Mouse (Mus musculus): ENCODE results near the gene Fkbp3. TPM values are rescaled to one million over a fixed set of nuclear protein-coding genes. Genes with fewer than 3 reads are reported as not detected.

Fkbp3 gene
- polyA plus RNA-seq, 2 experiments: 66.5 to 152 TPM

- no peaks in the 10 kb centered on the region for H3K27me3 ChIP-seq (ENCODE audit: control insufficient read depth, insufficient read depth, low read length)
- no peak overlapping the region for H3K4me2 ChIP-seq (ENCODE audit: low read depth)
- H3K36me3 ChIP-seq (replicated peaks; ENCODE audit: control insufficient read depth, insufficient read depth, low read depth): peaks cover 10% of the 10 kb centered on the region; the same call in 1 of the 2 replicates
- no peak overlapping the region for H3K9ac ChIP-seq (replicated peaks)
- H3K27ac ChIP-seq: no peak overlapping the region
- no peak for DNase-seq (ENCODE audit: low read depth in 3 of 3, low spot score in 3 of 3)
- H3K4me1 ChIP-seq (replicated peaks; ENCODE audit: control insufficient read depth in 2 of 2, insufficient read depth in 2 of 2, low read length in 1 of 2): no peaks in the 10 kb centered on the region
- H3K9me3 ChIP-seq (ENCODE audit: control insufficient read depth, low read length): no peaks in the 10 kb centered on the region
- no peak for TF ChIP-seq EP300 (IDR thresholded peaks at IDR 0.05; ENCODE audit: low read depth)
- no peak for TF ChIP-seq CTCF (IDR thresholded peaks at IDR 0.05; ENCODE audit: low read depth)
- 74% methylated on average over 1 of the region's 1 CpGs for WGBS (ENCODE audit: insufficient replicate concordance)
- ATAC-seq (ENCODE audit: insufficient read depth): no peak
- H3K4me3 ChIP-seq (ENCODE audit: insufficient read depth in 1 of 2, low read depth in 2 of 2, low read length in 2 of 2): no peak overlapping the region
Measured at GRCm38 (mm10) chr12:65112811-65113210, 39.0 kb upstream of the Fkbp3 start.

GRCm38 (mm10) chr12:65111503-65111902, 37.7 kb upstream of the Fkbp3 start:
- Histone ChIP-seq H3K36me3 (replicated peaks; ENCODE audit: control insufficient read depth, insufficient read depth, low read depth) (peaks cover 6% of the 10 kb centered on the region), H3K9ac (replicated peaks) (no peak overlapping the region), H3K4me2 (ENCODE audit: low read depth) (no peak overlapping the region), H3K27ac (no peak overlapping the region), H3K9me3 (ENCODE audit: control insufficient read depth, low read length) (no peaks in the 10 kb centered on the region), H3K4me3 (ENCODE audit: insufficient read depth in 1 of 2, low read depth in 2 of 2, low read length in 2 of 2) (no peak overlapping the region), H3K27me3 (ENCODE audit: control insufficient read depth, insufficient read depth, low read length) (no peaks in the 10 kb centered on the region), H3K4me1 (replicated peaks; ENCODE audit: control insufficient read depth in 2 of 2, insufficient read depth in 2 of 2, low read length in 1 of 2) (no peaks in the 10 kb centered on the region)
- 64% methylated on average over 3 of the region's 3 CpGs for WGBS (ENCODE audit: insufficient replicate concordance)
- TF ChIP-seq EP300 (IDR thresholded peaks at IDR 0.05; ENCODE audit: low read depth) (no peak), CTCF (IDR thresholded peaks at IDR 0.05; ENCODE audit: low read depth) (no peak)
- ATAC-seq (ENCODE audit: insufficient read depth) (no peak), DNase-seq (ENCODE audit: low read depth in 3 of 3, low spot score in 3 of 3) (no peak)

- TF ChIP-seq CTCF (IDR thresholded peaks at IDR 0.05; ENCODE audit: low read depth) (no peak), EP300 (IDR thresholded peaks at IDR 0.05; ENCODE audit: low read depth) (no peak)
- no peak overlapping the region for H3K4me3 ChIP-seq (ENCODE audit: insufficient read depth in 1 of 2, low read depth in 2 of 2, low read length in 2 of 2)
- ATAC-seq (ENCODE audit: insufficient read depth): no peak
- peaks cover 15% of the 10 kb centered on the region for H3K36me3 ChIP-seq (replicated peaks; ENCODE audit: control insufficient read depth, insufficient read depth, low read depth)
- no peaks in the 10 kb centered on the region for H3K4me1 ChIP-seq (replicated peaks; ENCODE audit: control insufficient read depth in 2 of 2, insufficient read depth in 2 of 2, low read length in 1 of 2)
- 65% methylated on average over 1 of the region's 1 CpGs for WGBS (ENCODE audit: insufficient replicate concordance)
- no peak overlapping the region for H3K4me2 ChIP-seq (ENCODE audit: low read depth)
- H3K27me3 ChIP-seq (ENCODE audit: control insufficient read depth, insufficient read depth, low read length): no peaks in the 10 kb centered on the region
- no peak for DNase-seq (ENCODE audit: low read depth in 3 of 3, low spot score in 3 of 3)
- no peak overlapping the region for H3K9ac ChIP-seq (replicated peaks)
- H3K9me3 ChIP-seq (ENCODE audit: control insufficient read depth, low read length): no peaks in the 10 kb centered on the region
- no peak overlapping the region for H3K27ac ChIP-seq
Measured at GRCm38 (mm10) chr12:65108746-65109145, 34.9 kb upstream of the Fkbp3 start.

- no peak overlapping the region for H3K27ac ChIP-seq
- DNase-seq (ENCODE audit: low read depth in 3 of 3, low spot score in 3 of 3): no peak
- peak overlapping the region; percentile 24 to 93; a peak in 3 of 4 replicates for H3K4me3 ChIP-seq (ENCODE audit: insufficient read depth in 1 of 2, low read depth in 2 of 2, low read length in 2 of 2)
Measured at GRCm38 (mm10) chr12:65076906-65077305, 3.1 kb upstream of the Fkbp3 start.

GRCm38 (mm10) chr12:65075733-65076310, 2.0 kb upstream of the Fkbp3 start:
- Histone ChIP-seq H3K27ac (peak overlapping the region; percentile 44), H3K9me3 (ENCODE audit: control insufficient read depth, low read length) (no peaks in the 10 kb centered on the region), H3K36me3 (replicated peaks; ENCODE audit: control insufficient read depth, insufficient read depth, low read depth) (no peaks in the 10 kb centered on the region; the same call in none of the 2 replicates), H3K27me3 (ENCODE audit: control insufficient read depth, insufficient read depth, low read length) (no peaks in the 10 kb centered on the region; the same call in 1 of the 2 replicates), H3K9ac (replicated peaks) (peak overlapping the region; percentile 89), H3K4me1 (replicated peaks; ENCODE audit: control insufficient read depth in 2 of 2, insufficient read depth in 2 of 2, low read length in 1 of 2) (peaks cover 16 to 19% of the 10 kb centered on the region in 2 experiments), H3K4me3 (ENCODE audit: insufficient read depth in 1 of 2, low read depth in 2 of 2, low read length in 2 of 2) (peak overlapping the region; percentile 93 to 98), H3K4me2 (ENCODE audit: low read depth) (peak overlapping the region; percentile 72)
- ATAC-seq (ENCODE audit: insufficient read depth): peak; percentile 1; the same call in 1 of the 2 replicates
- TF ChIP-seq CTCF (IDR thresholded peaks at IDR 0.05; ENCODE audit: low read depth) (no peak), EP300 (IDR thresholded peaks at IDR 0.05; ENCODE audit: low read depth) (no peak)
- WGBS (ENCODE audit: insufficient replicate concordance): under 1% methylated on average over 41 of the region's 41 CpGs
- DNase-seq (ENCODE audit: low read depth in 3 of 3, low spot score in 3 of 3): peak in 1 of 3 experiments; percentile 7

More at GRCm38 (mm10) chr12:65076906-65077305, 3.1 kb upstream of the Fkbp3 start:
- Histone ChIP-seq H3K4me1 (replicated peaks; ENCODE audit: control insufficient read depth in 2 of 2, insufficient read depth in 2 of 2, low read length in 1 of 2) (peaks cover 16 to 19% of the 10 kb centered on the region in 2 experiments), H3K9me3 (ENCODE audit: control insufficient read depth, low read length) (no peaks in the 10 kb centered on the region), H3K36me3 (replicated peaks; ENCODE audit: control insufficient read depth, insufficient read depth, low read depth) (no peaks in the 10 kb centered on the region; the same call in none of the 2 replicates), H3K4me2 (ENCODE audit: low read depth) (peak overlapping the region; percentile 72), H3K9ac (replicated peaks) (peak overlapping the region; percentile 89), H3K27me3 (ENCODE audit: control insufficient read depth, insufficient read depth, low read length) (no peaks in the 10 kb centered on the region; the same call in 1 of the 2 replicates)
- WGBS (ENCODE audit: insufficient replicate concordance): 48% methylated on average over 9 of the region's 9 CpGs
- no peak for TF ChIP-seq EP300 (IDR thresholded peaks at IDR 0.05; ENCODE audit: low read depth)
- TF ChIP-seq CTCF (IDR thresholded peaks at IDR 0.05; ENCODE audit: low read depth): no peak
- no peak for ATAC-seq (ENCODE audit: insufficient read depth)
